Mouse (Mus musculus): ENCODE measurements around the gene Mgrn1. TPM values are rescaled to one million over a fixed set of nuclear protein-coding genes. Genes with fewer than 3 reads are reported as not detected.

Gene Mgrn1
- polyA plus RNA-seq, 1 experiment from 2014 or later = 36.7 TPM

GRCm38 (mm10) chr16:4881400-4882351, 4.4 kb upstream of the Mgrn1 start:
- Histone ChIP-seq H3K27me3 (ENCODE audit: insufficient read depth, low read length) (no peaks in the 10 kb centered on the region), H3K9ac (replicated peaks) (peak overlapping the region; percentile 93), H3K36me3 (replicated peaks; ENCODE audit: insufficient read depth, low read length) (no peaks in the 10 kb centered on the region), H3K27ac (ENCODE audit: low read depth) (peak overlapping the region; percentile 97), H3K4me3 (ENCODE audit: low read depth, low read length) (peak overlapping the region; percentile 87; the same call in 1 of the 2 replicates), H3K4me1 (ENCODE audit: insufficient read depth) (peaks cover 39% of the 10 kb centered on the region), H3K4me2 (ENCODE audit: low read depth, low read length) (peak overlapping the region; percentile 86), H3K9me3 (ENCODE audit: low read length) (no peaks in the 10 kb centered on the region)
- peak; percentile 0; the same call in 1 of the 2 replicates for ATAC-seq
- no peak for TF ChIP-seq CTCF (IDR thresholded peaks at IDR 0.05; ENCODE audit: low read depth)
- TF ChIP-seq EP300 (IDR thresholded peaks at IDR 0.05; ENCODE audit: low read depth) = no peak; the same call in 1 of the 2 replicates
- 62% methylated on average over 10 of the region's 10 CpGs for WGBS (ENCODE audit: insufficient replicate concordance)
- DNase-seq = peak; percentile 51

- H3K36me3 ChIP-seq (replicated peaks; ENCODE audit: insufficient read depth, low read length) = no peaks in the 10 kb centered on the region
- peak overlapping the region; percentile 88; the same call in 1 of the 2 replicates for H3K4me2 ChIP-seq (ENCODE audit: low read depth, low read length)
- no peak overlapping the region for H3K9ac ChIP-seq (replicated peaks)
- peaks cover 49% of the 10 kb centered on the region for H3K4me1 ChIP-seq (ENCODE audit: insufficient read depth)
- no peaks in the 10 kb centered on the region for H3K27me3 ChIP-seq (ENCODE audit: insufficient read depth, low read length)
- TF ChIP-seq CTCF (IDR thresholded peaks at IDR 0.05; ENCODE audit: low read depth) = no peak
- WGBS (ENCODE audit: insufficient replicate concordance) = 84% methylated on average over 10 of the region's 10 CpGs
- H3K27ac ChIP-seq (ENCODE audit: low read depth) = no peak overlapping the region
- no peak overlapping the region for H3K4me3 ChIP-seq (ENCODE audit: low read depth, low read length)
- no peaks in the 10 kb centered on the region for H3K9me3 ChIP-seq (ENCODE audit: low read length)
- no peak for ATAC-seq
- no peak for DNase-seq
These were observed 1.1 kb upstream of the Mgrn1 start for GRCm38 (mm10) chr16:4884930-4885329.

GRCm38 (mm10) chr16:4886690-4887020, 606 bp downstream of the Mgrn1 start:
- DNase-seq = peak; percentile 57
- 3% methylated on average over 8 of the region's 8 CpGs for WGBS (ENCODE audit: insufficient replicate concordance)
- peak overlapping the region; percentile 88 for H3K4me2 ChIP-seq (ENCODE audit: low read depth, low read length)
- peak overlapping the region; percentile 88 for H3K9ac ChIP-seq (replicated peaks)
- peak; percentile 24 for ATAC-seq
- peak overlapping the region; percentile 96 for H3K27ac ChIP-seq (ENCODE audit: low read depth)
- no peaks in the 10 kb centered on the region for H3K27me3 ChIP-seq (ENCODE audit: insufficient read depth, low read length)
- H3K4me1 ChIP-seq (ENCODE audit: insufficient read depth) = peaks cover 43% of the 10 kb centered on the region
- H3K9me3 ChIP-seq (ENCODE audit: low read length) = no peaks in the 10 kb centered on the region
- H3K36me3 ChIP-seq (replicated peaks; ENCODE audit: insufficient read depth, low read length) = no peaks in the 10 kb centered on the region
- H3K4me3 ChIP-seq (ENCODE audit: low read depth, low read length) = peak overlapping the region; percentile 82
- TF ChIP-seq CTCF (IDR thresholded peaks at IDR 0.05; ENCODE audit: low read depth) = no peak
- TF ChIP-seq EP300 (IDR thresholded peaks at IDR 0.05; ENCODE audit: low read depth) = no peak

GRCm38 (mm10) chr16:4890201-4890709, 4.2 kb downstream of the Mgrn1 start:
- H3K9me3 ChIP-seq (ENCODE audit: low read length) = no peaks in the 10 kb centered on the region
- WGBS (ENCODE audit: insufficient replicate concordance) = 63% methylated on average over 4 of the region's 4 CpGs
- H3K27me3 ChIP-seq (ENCODE audit: insufficient read depth, low read length) = no peaks in the 10 kb centered on the region
- no peak for ATAC-seq
- no peak for DNase-seq
- no peak overlapping the region for H3K27ac ChIP-seq (ENCODE audit: low read depth)
- no peak overlapping the region for H3K9ac ChIP-seq (replicated peaks)
- H3K4me2 ChIP-seq (ENCODE audit: low read depth, low read length) = no peak overlapping the region
- peaks cover 53% of the 10 kb centered on the region for H3K4me1 ChIP-seq (ENCODE audit: insufficient read depth)
- TF ChIP-seq CTCF (IDR thresholded peaks at IDR 0.05; ENCODE audit: low read depth) (no peak), EP300 (IDR thresholded peaks at IDR 0.05; ENCODE audit: low read depth) (no peak)
- no peaks in the 10 kb centered on the region for H3K36me3 ChIP-seq (replicated peaks; ENCODE audit: insufficient read depth, low read length)
- H3K4me3 ChIP-seq (ENCODE audit: low read depth, low read length) = no peak overlapping the region

GRCm38 (mm10) chr16:4892171-4892570, 6.1 kb downstream of the Mgrn1 start:
- Histone ChIP-seq H3K27ac (ENCODE audit: low read depth) (no peak overlapping the region), H3K4me3 (ENCODE audit: low read depth, low read length) (no peak overlapping the region), H3K4me2 (ENCODE audit: low read depth, low read length) (no peak overlapping the region), H3K4me1 (ENCODE audit: insufficient read depth) (peaks cover 61% of the 10 kb centered on the region), H3K9ac (replicated peaks) (no peak overlapping the region), H3K27me3 (ENCODE audit: insufficient read depth, low read length) (no peaks in the 10 kb centered on the region), H3K9me3 (ENCODE audit: low read length) (no peaks in the 10 kb centered on the region), H3K36me3 (replicated peaks; ENCODE audit: insufficient read depth, low read length) (no peaks in the 10 kb centered on the region)
- ATAC-seq (no peak), DNase-seq (no peak)
- TF ChIP-seq EP300 (IDR thresholded peaks at IDR 0.05; ENCODE audit: low read depth) (no peak), CTCF (IDR thresholded peaks at IDR 0.05; ENCODE audit: low read depth) (no peak)
- 70% methylated on average over 6 of the region's 6 CpGs for WGBS (ENCODE audit: insufficient replicate concordance)

- Histone ChIP-seq H3K9ac (replicated peaks) (no peak overlapping the region), H3K27ac (ENCODE audit: low read depth) (peak overlapping the region; percentile 35; the same call in 1 of the 2 replicates)
- ATAC-seq = no peak
These were observed 8.3 kb downstream of the Mgrn1 start for GRCm38 (mm10) chr16:4894201-4894908.

More at GRCm38 (mm10) chr16:4894201-4894908, 8.3 kb downstream of the Mgrn1 start:
- H3K9me3 ChIP-seq (ENCODE audit: low read length) = no peaks in the 10 kb centered on the region
- H3K4me3 ChIP-seq (ENCODE audit: low read depth, low read length) = no peak overlapping the region
- WGBS (ENCODE audit: insufficient replicate concordance) = 54% methylated on average over 7 of the region's 7 CpGs
- no peaks in the 10 kb centered on the region for H3K27me3 ChIP-seq (ENCODE audit: insufficient read depth, low read length)
- peaks cover 58% of the 10 kb centered on the region for H3K4me1 ChIP-seq (ENCODE audit: insufficient read depth)
- no peaks in the 10 kb centered on the region for H3K36me3 ChIP-seq (replicated peaks; ENCODE audit: insufficient read depth, low read length)
- H3K4me2 ChIP-seq (ENCODE audit: low read depth, low read length) = no peak overlapping the region
- TF ChIP-seq EP300 (IDR thresholded peaks at IDR 0.05; ENCODE audit: low read depth) (no peak), CTCF (IDR thresholded peaks at IDR 0.05; ENCODE audit: low read depth) (no peak)
- DNase-seq = no peak

Measured in liver, postnatal 0 days (tissue).